30 mouse cellular contexts compared by ENCODE assay signal in genomic region chr8:34539232-34539631, GRCm38 (mm10).
DNase-seq lines count a peak whose midpoint lies in the region; ATAC-seq and TF ChIP-seq lines count a peak whose summit lies in the region.
"Had no signal": no experiment of that assay in that cellular context is flagged by ENCODE, and none has a peak within 500 bp of the region (broad histone marks: within the 10 kb centered on the region; RNA-seq: fewer than 3 reads in every experiment).

No protein-coding gene starts in this region.

- peaks cover 5% of the 10 kb centered on the region for H3K4me1 ChIP-seq in limb, embryonic 13.5 days
- H3K4me1 ChIP-seq in limb, embryonic 10.5 days = 0 out of 2 replicates have a peak, but pooled peaks cover 2% of the 10 kb centered on the region
- H3K4me1 ChIP-seq: embryonic facial prominence, embryonic 12.5 days; liver, embryonic 12.5 days; neural tube, embryonic 12.5 days; stomach, embryonic 15.5 days had no signal

- H3K36me3 ChIP-seq in limb, embryonic 13.5 days = no peaks in the 10 kb centered on the region
- no peaks in the 10 kb centered on the region for H3K36me3 ChIP-seq in limb, embryonic 10.5 days
- no peaks in the 10 kb centered on the region for H3K36me3 ChIP-seq in C2C12 (ENCODE audit: control insufficient read depth, insufficient read depth)
- H3K36me3 ChIP-seq: embryonic facial prominence, embryonic 12.5 days; heart, embryonic 12.5 days; hindbrain, embryonic 13.5 days; liver, embryonic 12.5 days; neural tube, embryonic 12.5 days; stomach, embryonic 15.5 days had no signal

- no peak overlapping the region for H3K9ac ChIP-seq in limb, embryonic 13.5 days
- H3K9ac ChIP-seq: embryonic facial prominence, embryonic 12.5 days; heart, embryonic 12.5 days; hindbrain, embryonic 13.5 days; liver, embryonic 12.5 days; liver, postnatal 0 days; neural tube, embryonic 12.5 days; stomach, embryonic 15.5 days had no signal

- H3K79me2 ChIP-seq in C2C12 (ENCODE audit: control insufficient read depth, insufficient read depth) = no peaks in the 10 kb centered on the region

- 42% methylated on average over 4 of the region's 4 CpGs for WGBS in limb, embryonic 13.5 days
- 84% methylated on average over 4 of the region's 4 CpGs for WGBS in limb, embryonic 10.5 days

- ATAC-seq in limb, embryonic 13.5 days (ENCODE audit: low FRiP score, low read depth) = peak; percentile 15; the same call in 1 of the 2 replicates
- peak; percentile 76 for ATAC-seq in megakaryocyte, adult 5-6 weeks (ENCODE audit: poor library complexity, severe bottlenecking)
- ATAC-seq: forebrain, embryonic 16.5 days; intestine, embryonic 16.5 days; liver, embryonic 12.5 days; liver, postnatal 0 days had no signal

- H3K9me3 ChIP-seq in limb, embryonic 13.5 days = no peaks in the 10 kb centered on the region
- no peaks in the 10 kb centered on the region for H3K9me3 ChIP-seq in limb, embryonic 10.5 days (replicated peaks)
- H3K9me3 ChIP-seq: embryonic facial prominence, embryonic 12.5 days; heart, embryonic 12.5 days; hindbrain, embryonic 13.5 days; liver, embryonic 12.5 days; neural tube, embryonic 12.5 days; stomach, embryonic 15.5 days had no signal

- no peaks in the 10 kb centered on the region; the same call in 1 of the 2 replicates for H3K27me3 ChIP-seq in limb, embryonic 13.5 days
- H3K27me3 ChIP-seq in limb, embryonic 10.5 days (ENCODE audit: low read depth, poor library complexity, severe bottlenecking) = no peaks in the 10 kb centered on the region
- H3K27me3 ChIP-seq in C2C12 (ENCODE audit: control insufficient read depth, insufficient read depth, insufficient read length) = no peaks in the 10 kb centered on the region
- H3K27me3 ChIP-seq: embryonic facial prominence, embryonic 12.5 days; heart, embryonic 12.5 days; hindbrain, embryonic 13.5 days; liver, embryonic 12.5 days; neural tube, embryonic 12.5 days; stomach, embryonic 15.5 days had no signal

- DNase-seq in limb, embryonic 10.5 days (ENCODE audit: low spot score) = no peak
- DNase-seq in lung, postnatal 36 days = peak; percentile 30
- no peak for DNase-seq in lung, postnatal 4 days
- no peak for DNase-seq in urinary bladder, adult 2 months (ENCODE audit: low spot score)
- no peak for DNase-seq in urinary bladder, postnatal 36 days (ENCODE audit: low spot score in 2 of 2)
- DNase-seq: adrenal gland, adult 8-10 months; cerebellum, adult 8-10 months; cerebellum, postnatal 25 days; gastrocnemius, adult 2 months; gastrocnemius, postnatal 36 days; heart, adult 2 months; heart, postnatal 4 days; kidney, adult 8-10 months; liver, postnatal 0 days; midbrain, embryonic 14.5 days; retina, postnatal 1 day; right cerebral cortex, postnatal 14 days had no signal

- no peak overlapping the region for H3K4me2 ChIP-seq in limb, embryonic 13.5 days (replicated peaks)
- H3K4me2 ChIP-seq: embryonic facial prominence, embryonic 12.5 days; heart, embryonic 12.5 days; hindbrain, embryonic 13.5 days; liver, embryonic 12.5 days; neural tube, embryonic 12.5 days; stomach, embryonic 15.5 days had no signal

- H3K27ac ChIP-seq in limb, embryonic 13.5 days = no peak overlapping the region
- no peak overlapping the region for H3K27ac ChIP-seq in limb, embryonic 10.5 days
- H3K27ac ChIP-seq: embryonic facial prominence, embryonic 12.5 days; gastrocnemius, adult 2 months; heart, adult 2 months; hindbrain, embryonic 13.5 days; kidney, postnatal 0 days; liver, embryonic 12.5 days; neural tube, embryonic 12.5 days; stomach, embryonic 15.5 days had no signal

- no peaks in the 10 kb centered on the region for H3K79me3 ChIP-seq in C2C12 (ENCODE audit: low read depth)

- no peak overlapping the region for H3K4me3 ChIP-seq in limb, embryonic 13.5 days
- no peak overlapping the region for H3K4me3 ChIP-seq in limb, embryonic 10.5 days
- no peak overlapping the region for H3K4me3 ChIP-seq in C2C12 (ENCODE audit: insufficient read depth, poor library complexity, severe bottlenecking)
- H3K4me3 ChIP-seq: embryonic facial prominence, embryonic 12.5 days; erythroblast, embryonic 14.5 days; gastrocnemius, adult 2 months; heart, adult 2 months; heart, embryonic 12.5 days; hindbrain, embryonic 13.5 days; liver, embryonic 12.5 days; neural tube, embryonic 12.5 days; stomach, embryonic 15.5 days had no signal

- TF ChIP-seq CTCF in C2C12 (IDR thresholded peaks at IDR 0.05; ENCODE audit: control insufficient read depth, insufficient read depth, insufficient read length) = no peak

- H3ac ChIP-seq in C2C12 (ENCODE audit: control insufficient read depth, insufficient read length, low read depth) = no peak overlapping the region

TF ChIP-seq in C2C12, 6 proteins besides CTCF, POLR2A, EP300 and RAD21:
- TF ChIP-seq CEBPB (IDR thresholded peaks at IDR 0.05; ENCODE audit: low read depth) (peak; percentile 78), FOSL1 (IDR thresholded peaks at IDR 0.05; ENCODE audit: insufficient read depth, low read length, poor library complexity, severe bottlenecking) (no peak), MYOD1 (IDR thresholded peaks at IDR 0.05; ENCODE audit: control insufficient read depth, insufficient read length, low read depth) (no peak)
TF ChIP-seq in C2C12: peak in this region for 1.
